Mouse (Mus musculus): ENCODE measurements around the gene Lman2.

The Lman2 gene

GRCm38 (mm10) chr13:55327633-55328032 lies 35.0 kb downstream of the Lman2 start:
- in situ Hi-C loops (cut with MboI; ENCODE audit: low sequenced_read_pairs): no loop called here

GRCm38 (mm10) chr13:55327169-55327568 lies 35.4 kb downstream of the Lman2 start:
- in situ Hi-C loops (cut with MboI; ENCODE audit: low sequenced_read_pairs): no loop called here

- in situ Hi-C loops (cut with MboI; ENCODE audit: low sequenced_read_pairs): no loop called here
Observed at GRCm38 (mm10) chr13:55325596-55325995, 37.0 kb downstream of the Lman2 start.

DNA sequence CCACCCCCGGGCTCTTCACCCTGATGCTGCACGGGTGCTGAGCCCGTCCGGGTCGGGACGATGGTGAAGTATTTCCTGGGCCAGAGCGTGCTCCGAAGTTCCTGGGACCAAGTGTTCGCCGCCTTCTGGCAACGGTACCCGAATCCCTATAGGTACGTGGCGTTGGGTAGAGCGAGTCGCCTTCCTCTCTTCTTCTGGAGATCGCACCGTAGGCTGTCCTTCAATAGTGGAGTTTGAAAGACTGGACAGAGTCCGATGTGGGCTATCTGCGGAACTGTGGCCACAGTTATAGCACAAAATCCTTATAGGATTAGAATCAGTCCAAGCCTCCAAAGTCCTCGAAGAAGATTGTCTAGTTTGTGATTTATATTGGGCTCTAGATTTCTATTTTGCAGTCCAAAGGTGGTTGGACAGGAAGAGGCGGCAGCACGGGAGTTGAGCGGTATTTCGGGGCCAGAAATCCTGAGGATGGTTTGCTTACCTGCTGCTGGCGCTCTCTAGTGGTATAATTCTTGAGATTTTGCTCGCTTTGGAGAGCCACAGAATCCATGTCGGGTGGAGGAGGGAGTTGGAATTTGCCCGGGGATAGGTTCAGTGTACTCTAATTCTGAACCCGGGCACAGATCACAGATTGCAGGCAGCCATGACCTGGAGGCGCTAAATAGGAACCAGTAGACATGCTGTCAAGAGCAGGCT lies 40.3 kb downstream of the Lman2 start:
- in situ Hi-C loops (cut with MboI; ENCODE audit: low sequenced_read_pairs): no loop called here

DNA sequence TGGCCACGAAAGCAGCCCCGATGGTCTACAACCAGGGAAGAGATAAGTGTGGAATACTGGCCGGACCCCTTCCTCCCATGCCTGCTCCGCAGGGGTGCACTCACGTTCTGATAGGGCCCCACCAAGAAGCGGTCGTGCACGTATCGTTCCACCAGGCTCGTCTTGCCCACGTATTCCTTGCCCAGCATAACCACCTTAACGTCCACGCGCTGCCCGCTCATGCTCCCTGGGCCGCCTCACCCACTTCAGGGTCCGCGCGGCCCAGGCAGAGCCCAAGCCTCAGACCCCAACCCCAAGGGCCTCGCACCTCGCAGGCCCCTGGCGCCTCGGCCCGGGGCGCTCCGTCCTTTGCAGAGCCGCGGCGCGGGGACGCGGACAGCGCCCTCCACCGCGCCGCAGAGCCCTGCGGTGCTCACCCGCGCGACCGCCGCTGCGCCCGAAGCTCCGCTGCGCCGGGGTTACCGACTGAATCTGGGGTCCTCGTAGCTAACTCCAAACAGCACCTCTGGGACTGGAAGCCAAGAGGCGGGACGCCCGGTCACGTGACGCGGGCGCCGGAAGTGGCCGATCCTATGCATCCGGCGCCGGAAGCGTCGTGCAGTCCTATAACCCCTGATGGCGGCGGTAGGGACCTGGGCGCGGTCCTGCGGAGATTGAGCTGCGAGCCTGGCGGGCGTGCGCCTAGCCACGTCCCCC lies 41.0 kb downstream of the Lman2 start, which contains the start of gene Rab24:
Gene Rab24, minus strand, starts transcription at position 513 of the 696 bp plus-strand sequence.
- in situ Hi-C loops (cut with MboI; ENCODE audit: low sequenced_read_pairs): no loop called here

DNA sequence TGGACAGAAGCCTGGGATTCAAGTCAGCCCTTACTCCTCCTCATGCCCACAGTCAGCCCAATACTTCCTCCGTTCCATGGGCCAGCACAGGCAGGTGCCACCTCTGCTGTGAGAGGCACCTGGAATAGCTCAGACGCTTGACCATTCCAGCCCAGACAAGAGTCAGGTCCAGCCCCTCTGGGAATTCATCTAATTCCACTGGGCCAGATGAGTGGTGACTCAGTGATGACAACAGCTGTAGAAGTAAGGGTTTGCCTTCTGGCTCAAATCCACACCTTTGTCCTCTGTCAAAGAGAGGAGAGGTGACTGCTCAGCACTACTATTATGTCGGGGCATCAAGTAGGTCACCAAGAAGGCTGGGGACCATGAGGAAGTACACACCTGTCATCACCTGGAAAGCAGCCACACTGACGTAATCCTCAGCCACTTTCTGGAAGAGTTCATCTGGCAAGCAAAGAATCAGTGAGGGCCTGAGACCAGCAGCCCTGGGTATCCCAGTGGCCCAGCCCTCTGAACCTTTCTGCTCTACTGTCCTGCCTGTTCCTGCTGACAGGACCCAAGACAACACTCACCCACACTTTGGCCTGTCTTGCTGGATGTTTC lies 42.6 kb downstream of the Lman2 start, which contains the start of gene Prelid1:
Gene Prelid1, plus strand, starts transcription at position 570 of the 603 bp plus-strand sequence.
- in situ Hi-C loops (cut with MboI; ENCODE audit: low sequenced_read_pairs): no loop called here

DNA sequence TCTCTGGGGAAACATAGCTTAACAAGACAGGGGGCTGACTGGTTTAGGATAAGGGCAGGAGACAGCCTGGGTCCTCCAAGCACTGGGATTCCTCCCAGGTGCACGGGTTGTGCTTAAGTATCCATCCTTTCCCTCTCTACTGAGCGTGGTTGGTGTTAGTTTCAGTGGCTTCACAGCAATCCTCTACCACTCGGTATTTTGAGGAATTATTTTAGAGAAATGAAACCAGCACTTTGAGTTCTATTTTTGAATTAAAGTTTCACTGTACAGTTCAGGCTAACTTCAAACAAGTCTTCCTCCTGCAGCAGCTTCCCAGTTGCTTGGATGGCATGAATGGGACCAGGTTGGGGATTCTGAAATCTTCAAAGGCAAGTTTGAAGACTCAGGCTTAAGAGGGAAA lies 44.2 kb downstream of the Lman2 start:
- in situ Hi-C loops (cut with MboI; ENCODE audit: low sequenced_read_pairs): no loop called here

GRCm38 (mm10) chr13:55314891-55315412 lies 47.6 kb downstream of the Lman2 start:
- in situ Hi-C loops (cut with MboI; ENCODE audit: low sequenced_read_pairs): no loop called here

DNA sequence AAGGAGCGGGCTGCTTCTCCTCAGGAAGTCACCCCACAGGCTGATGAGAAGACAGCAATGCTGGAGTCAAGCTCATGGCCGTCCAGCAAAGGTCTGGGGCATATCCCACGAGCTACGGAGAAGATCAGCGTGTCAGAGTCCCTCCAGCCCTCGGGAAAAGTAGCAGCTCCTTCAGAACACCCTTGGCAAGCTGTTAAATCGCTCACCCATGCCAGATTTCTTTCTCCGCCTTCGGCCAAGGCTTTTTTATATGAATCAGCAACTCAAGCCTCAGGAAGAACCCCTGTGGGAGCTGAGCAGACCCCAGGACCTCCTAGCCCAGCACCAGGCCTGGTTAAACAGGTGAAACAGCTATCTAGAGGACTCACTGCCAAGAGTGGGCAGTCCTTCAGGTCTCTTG lies 49.5 kb downstream of the Lman2 start:
- in situ Hi-C loops (cut with MboI; ENCODE audit: low sequenced_read_pairs): no loop called here

GRCm38 (mm10) chr13:55312028-55312630 lies 50.5 kb downstream of the Lman2 start:
- in situ Hi-C loops (cut with MboI; ENCODE audit: low sequenced_read_pairs): no loop called here

GRCm38 (mm10) chr13:55300913-55301312 lies 61.7 kb downstream of the Lman2 start:
- in situ Hi-C loops (cut with MboI; ENCODE audit: low sequenced_read_pairs): no loop called here

GRCm38 (mm10) chr13:55296760-55297159 lies 65.8 kb downstream of the Lman2 start:
- in situ Hi-C loops (cut with MboI; ENCODE audit: low sequenced_read_pairs): no loop called here

Measured in CH12F3 (cell line).